Mouse (Mus musculus): ENCODE data around the gene Cgref1.

Cgref1 gene

DNA sequence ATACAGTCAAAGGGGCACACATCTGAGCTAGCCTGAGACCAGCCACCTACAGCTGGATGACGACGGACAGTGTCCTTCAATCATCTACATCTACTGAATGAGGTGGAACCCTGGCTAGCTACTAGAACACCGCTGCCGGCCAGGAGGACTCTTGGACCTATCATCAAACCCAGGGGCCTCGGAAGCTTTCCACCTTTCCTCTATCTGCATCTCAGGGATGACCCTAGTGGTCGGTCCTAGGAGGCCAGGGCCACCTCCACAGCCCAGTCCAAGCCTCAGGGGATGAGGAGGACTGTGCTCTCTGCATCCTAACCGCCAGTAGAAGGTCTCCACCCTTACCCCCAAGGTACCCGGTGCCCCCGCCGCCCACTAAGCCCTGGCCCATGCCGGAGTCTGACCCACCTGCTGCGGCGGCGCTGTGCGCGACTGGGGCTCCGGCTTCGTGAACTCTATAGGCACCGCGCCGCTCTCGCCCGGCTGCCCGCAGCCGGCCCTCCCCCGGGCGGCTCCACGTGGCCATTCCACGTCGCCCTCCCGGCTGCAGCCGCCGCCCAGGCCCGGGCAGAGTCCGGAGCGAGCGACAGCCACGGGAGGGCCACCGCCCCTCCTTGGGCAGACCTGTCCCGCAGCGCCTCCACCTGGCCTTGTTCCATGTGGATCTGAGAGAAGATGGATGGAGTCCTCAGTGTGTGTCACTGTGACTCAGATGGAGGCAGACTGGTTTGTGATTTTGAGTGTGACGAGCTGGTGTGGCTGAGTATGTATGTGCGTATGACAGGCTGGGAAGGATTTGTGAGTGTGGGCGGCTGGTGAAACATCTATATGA lies at the start of gene Cgref1:
Gene Cgref1, minus strand, starts transcription at position 636 of the 826 bp plus-strand sequence.
- DNase-seq = peak; percentile 71

DNA sequence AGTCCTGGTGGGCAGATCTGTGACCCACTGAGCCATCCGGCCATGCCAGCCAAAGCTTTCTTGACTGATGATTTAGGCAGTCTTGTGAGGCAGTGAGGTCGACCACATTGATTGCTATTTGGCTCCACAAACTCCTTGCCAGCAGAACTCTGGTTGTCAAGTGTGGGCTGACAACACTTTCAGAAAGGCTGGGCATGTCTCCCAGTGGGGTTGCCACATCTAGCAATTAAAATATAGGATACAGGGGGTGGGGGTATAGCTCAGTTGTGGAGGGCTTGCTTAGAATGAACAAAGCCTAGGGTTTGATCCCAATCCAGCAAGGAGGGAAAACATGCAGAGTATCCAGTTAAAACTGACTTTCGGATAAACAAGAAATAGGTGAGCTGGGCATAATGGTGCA lies 48.7 kb upstream of the Cgref1 start:
- no peak for DNase-seq

DNA sequence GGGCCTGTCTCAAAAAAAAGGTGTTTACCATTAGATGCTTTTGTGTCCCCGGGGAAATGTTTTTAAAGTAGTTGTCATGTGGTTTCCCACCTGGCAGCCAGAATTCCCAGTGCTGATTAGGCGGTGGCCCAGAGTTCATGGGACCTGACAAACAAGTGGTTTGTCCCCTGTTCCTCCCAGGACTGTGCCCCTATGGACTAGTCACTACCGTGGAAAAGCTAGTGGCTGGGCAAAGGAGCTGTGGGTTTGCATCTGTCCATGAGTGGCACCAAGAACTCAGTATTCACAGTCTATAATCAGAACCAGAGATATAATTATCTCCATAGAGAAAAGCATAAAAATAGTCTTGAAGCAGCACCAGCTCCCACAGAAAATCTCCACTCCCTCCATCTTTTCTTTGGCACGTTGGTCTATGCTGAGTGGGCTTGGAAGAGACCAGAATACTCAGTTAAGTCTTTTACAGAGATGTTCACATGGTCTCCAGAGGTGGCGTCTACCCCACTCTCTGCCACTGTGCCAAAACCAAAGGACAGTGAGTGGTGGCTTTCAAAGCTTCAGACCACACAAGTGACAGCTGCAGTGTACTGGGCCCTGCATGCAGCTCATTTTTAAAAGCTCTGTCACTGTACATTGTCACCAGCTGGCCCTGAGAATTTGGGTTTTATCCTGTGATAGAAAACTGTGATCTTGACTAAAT lies 47.7 kb upstream of the Cgref1 start:
- DNase-seq = no peak

DNA sequence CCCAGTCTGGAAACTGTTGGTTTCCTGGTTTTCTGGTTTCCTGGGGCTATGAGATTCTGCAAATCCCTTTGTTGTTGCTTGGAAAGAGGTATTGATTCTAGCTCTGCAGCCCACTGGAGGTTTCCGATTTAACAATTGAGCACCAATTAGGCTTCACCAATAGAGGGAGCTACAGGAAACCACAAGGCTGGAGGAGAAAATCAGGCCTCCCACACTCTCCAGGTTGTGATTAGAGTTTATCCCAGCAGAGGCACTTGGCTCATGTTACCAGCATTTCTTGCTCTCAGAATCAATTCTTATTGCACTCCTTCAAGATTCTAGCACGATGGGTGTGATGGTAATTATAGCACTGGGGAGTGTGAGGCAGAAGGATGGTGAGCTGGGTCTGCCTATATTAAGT lies 37.0 kb upstream of the Cgref1 start:
- no peak for DNase-seq

DNA sequence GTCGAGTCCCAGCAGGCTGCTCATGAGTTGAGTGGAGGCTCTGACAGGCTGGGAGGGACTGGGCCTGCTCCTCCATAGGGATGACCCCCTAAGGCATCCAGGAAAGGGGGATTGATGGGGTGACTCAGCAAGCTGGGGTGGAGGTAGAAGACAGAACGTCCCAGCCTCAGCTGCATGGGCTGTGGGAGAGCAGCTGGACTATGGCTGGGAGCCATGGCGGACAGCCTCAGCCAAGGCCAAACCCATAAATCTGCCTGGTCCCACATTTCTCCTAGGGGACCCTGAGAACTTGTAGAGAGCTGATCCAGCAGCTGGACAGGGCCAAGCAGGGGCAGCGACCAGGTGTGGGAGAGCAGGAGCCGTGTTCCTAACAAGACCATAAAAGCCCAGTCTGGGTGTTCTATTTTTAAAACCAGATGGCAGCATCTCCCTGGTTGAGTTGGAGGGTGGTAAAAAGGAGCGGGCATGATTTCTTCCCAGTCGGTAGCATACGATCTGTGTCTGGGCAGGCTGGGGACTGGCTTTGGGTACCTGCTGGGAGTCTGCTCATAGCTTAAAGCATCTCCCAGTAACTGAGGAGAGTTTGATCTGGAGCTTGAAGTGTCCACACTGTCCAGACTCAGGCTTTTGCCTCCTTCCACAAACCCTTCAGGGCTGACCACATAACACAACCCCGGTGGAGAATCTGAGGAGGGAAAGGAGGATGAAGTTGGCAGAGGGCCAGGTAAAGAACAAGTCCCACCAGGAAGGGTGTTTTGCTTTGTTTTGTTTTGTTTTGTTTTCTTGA lies 29.7 kb upstream of the Cgref1 start:
- DNase-seq = no peak

DNA sequence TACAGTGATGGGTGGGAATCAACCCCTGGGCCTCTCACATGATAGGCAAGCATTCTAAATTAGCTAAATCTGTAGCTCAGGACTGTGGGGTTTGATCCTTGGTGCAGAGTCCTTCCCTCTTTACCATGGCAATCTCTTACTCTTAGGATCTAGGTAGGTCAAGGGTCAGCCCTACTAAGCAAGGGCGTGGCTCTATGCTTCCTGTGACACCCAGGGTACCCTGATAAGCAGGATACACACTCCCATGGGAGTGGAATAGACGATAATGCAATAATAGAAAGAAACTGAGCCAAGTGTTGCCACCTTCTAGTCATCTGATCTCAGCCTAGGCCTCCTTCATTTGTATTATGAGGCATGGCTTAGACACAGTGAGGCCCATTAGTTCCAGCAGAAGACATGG lies 24.0 kb upstream of the Cgref1 start:
- no peak for DNase-seq

DNA sequence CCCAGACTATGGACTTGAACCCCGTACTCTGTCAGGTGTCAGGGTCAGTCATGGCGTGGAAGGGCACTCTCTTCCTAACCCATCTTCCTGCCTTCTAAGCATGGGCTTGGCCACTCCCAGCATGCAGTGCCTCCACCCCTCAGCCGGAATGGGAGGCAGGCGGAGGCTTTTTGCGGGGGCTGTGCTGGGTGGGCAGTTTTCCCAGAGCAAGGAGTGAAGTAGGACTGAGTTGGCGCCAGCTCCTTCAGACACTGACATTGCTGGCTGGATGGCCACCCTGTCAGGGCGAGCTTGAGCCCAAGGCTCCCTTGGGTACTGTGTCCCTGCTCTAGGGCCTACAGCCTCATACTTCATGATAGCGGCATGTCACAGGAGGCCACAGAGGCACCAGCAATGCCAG lies 23.0 kb upstream of the Cgref1 start, which contains the start of gene Tcf23:
Gene Tcf23, plus strand, starts transcription at position 247 of the 400 bp plus-strand sequence.
- peak; percentile 23 for DNase-seq

DNA sequence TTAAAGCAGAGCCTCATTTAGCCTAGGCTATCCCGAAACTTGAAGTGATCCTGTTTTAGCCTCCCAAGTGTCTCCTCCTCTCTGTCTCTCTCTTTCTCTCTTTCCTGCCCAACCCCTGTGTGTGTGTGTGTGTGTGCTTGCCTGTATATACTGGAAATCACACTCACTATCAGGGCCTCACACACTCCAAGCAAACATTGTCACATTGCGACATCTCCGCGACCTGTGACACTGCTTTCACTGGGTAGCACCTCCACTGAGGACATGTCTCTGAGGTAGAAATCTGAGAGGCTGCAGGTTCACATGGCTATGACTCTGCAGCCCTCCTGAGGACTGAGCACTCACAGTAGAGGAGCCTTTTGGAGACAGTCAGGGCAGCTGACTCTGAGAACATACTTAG lies 20.8 kb upstream of the Cgref1 start:
- DNase-seq = peak; percentile 34

DNA sequence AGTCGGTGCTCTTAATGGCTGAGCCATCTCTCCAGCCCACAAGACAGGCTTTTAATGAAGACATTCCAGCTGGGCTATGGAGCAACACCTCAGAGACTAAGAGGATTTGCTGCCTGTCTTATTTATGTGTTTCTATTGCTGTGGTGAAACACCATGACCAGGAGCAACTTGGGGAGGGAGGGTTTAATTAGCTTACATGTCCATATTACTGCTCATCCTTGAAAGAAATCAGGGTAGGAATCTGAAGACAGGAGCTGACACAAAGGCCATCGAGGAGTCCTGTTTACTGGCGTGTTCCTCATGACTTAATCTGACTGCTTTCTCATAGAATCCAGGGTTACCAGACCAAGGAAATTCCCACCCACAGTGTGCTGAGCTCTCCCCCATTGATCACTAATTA lies 18.5 kb upstream of the Cgref1 start:
- DNase-seq = no peak

DNA sequence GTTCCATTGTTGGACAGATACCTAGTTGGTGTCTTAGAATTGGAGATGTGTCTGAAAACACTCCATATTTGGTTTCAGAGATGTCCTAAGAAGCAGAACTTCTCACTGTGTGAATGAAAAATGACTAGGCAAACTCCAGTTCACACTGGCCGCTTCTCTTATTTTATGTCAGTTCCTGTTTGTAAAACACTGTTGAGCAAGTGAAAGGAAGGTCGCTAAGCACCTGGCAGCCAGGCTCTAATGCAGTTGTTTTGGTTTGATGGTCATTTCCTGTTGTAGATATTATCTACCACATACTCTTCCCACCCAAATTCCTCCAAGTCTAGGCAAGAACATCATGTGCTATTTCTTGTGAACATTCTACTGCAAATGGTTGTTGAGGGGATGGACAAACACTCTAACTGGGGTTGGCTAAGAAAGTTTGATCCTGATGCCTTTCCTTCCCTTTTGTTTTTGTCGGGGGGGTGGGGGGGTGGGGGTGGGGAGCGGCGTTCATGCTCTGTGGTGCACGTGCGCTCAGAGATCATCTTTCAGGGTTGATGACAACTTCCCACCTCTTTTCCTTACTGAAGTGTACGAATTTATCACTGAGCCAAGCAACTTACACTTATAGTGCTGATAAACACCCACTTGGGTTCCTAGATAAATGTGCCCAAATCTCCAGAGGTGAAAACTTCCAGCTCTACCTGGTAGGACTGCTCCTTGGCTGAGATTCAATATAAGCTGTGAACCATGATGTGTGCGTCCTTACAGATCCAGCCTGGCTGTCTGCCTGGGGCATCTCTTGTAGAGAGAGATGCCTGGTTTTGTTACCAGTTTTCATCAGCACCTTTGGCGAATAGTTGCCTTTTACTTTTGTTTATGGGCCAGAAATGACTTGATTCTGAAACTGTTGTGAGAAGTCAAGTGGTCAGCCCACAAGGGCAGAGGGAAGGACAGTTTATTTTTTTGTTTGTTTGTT lies 16.4 kb upstream of the Cgref1 start:
- DNase-seq = no peak

DNA sequence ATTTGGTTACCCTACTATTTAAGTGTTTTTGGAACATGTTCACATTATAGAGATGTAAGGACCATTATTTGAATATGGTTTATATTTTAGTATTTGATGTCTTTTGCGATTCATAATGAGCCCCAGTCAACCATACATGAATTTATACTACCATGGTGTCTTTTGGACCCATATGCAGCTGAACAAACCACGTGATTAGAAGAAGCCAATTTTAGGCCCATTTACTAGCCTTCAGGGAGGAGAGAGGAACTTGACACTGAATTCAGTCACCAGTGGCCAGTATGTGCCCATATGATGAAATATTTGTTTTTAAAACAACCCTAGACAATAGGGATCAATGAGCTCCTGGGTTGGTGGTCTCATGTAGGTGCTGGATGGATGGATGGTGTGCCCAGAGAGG lies 15.4 kb upstream of the Cgref1 start:
- no peak for DNase-seq

DNA sequence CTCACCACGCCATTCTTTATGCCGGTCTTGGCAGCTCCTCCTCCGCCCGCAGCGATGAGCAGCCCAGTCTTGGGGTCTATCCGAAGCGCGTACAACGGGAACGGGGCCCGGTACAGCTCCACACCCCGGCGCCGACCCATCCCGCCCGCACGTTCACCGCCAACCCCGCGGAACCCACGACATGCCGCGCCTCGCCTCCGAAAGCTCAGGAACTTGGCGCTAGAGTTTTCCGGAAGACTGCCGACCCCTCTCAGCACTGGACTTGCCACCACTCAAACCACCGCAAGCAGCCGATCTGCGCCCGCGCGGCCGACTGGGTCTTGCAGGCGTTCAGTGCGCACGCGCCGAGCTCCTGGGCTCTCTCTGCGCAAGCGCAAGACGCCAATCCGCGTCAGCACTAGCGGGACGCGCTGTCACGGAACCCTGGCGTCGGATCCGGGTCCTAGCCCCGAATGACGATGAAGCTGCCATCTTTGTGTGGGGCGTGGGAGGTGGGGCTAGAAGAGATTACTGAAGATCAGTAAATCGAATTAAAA lies 14.6 kb upstream of the Cgref1 start, which contains the start of gene Preb:
Gene Preb, minus strand, starts transcription at position 396 of the 536 bp plus-strand sequence.
- DNase-seq = peak; percentile 98

DNA sequence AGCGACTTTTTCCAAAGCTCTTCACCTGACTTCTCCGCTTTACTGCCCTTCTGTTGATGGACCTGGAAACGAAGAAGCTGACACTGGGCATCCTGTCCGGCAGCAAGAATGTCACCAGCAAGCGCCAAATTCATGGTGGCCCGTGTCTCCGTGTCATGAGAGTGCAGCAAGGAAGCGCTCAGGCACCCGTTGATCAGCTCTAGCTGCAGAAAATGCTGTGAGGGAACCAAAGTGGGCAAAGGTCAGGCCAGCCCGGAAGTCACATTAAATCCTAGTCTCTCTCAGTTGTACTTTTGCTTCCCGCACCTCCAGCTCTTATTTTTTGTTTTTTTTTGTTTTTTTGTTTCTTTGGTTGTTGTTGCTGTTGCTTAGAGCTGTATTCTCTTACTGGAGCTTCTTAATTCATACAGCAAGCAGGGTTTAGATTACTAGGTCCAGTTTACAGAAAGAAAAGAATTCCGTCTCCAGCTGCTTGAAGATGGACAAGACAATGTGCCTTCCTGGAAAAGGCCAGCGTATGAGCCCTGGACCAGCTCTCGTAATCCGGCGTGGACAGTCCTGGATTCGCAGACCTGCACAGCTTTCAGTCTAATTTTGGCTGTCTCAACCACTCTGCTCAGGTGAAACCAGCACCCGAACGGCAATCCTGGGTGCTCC lies 13.9 kb upstream of the Cgref1 start:
- DNase-seq = peak; percentile 20

DNA sequence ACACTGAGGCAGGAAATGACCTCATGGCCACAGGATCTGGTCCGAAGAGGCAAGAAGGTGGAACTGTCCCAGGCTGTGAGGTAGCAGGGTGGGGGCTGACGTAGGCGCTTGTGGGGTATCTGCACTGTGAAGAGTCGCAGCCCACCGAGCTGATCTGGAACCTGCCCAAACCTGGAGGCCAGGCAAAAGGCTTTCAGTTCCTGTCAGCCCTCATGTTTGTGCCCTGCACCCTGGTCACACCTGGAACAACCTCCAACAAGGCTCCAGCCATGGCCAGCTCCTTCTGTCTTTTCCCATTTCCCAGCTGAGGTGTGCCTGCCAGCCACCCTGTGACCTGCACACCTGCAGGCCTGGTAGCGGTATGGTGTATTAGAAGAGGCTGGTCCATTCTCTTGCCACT lies 12.5 kb upstream of the Cgref1 start:
- DNase-seq = no peak

DNA sequence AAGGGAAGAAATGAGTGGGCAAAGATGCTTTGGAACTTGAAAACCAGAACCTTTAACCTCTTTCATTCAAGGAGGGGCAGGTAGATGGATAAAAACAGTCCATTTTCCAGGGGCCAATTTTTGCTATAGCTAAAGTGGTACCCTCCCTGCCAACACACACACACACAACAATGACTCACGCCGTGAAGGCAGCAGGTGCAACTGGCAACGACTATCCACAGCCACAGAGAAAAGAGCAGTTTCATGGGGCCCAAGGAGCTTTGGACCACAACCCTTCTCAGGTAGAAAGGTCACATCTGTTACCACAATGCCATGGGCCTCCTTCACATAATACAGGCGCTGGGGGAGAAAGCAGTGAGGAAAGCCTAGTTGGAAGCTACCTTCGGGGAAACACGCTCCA lies 10.4 kb upstream of the Cgref1 start:
- DNase-seq = no peak

DNA sequence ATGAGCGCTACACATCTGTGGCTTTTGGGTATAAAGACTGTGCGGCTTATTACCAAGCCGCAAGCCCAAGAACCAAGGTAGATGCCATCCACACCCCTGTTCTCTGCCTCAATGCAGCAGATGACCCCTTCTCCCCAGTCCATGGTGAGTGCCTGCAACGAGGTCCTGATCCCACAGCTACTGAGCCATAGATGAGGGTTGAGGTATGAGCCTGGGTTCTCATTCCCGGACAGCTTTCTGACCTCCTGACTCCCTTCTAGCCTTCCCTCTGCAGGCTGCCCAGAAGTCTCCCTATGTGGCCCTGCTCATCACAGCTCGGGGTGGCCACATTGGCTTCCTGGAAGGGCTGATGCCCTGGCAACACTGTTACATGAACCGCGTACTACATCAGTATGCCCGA lies 9.2 kb upstream of the Cgref1 start:
- no peak for DNase-seq

DNA sequence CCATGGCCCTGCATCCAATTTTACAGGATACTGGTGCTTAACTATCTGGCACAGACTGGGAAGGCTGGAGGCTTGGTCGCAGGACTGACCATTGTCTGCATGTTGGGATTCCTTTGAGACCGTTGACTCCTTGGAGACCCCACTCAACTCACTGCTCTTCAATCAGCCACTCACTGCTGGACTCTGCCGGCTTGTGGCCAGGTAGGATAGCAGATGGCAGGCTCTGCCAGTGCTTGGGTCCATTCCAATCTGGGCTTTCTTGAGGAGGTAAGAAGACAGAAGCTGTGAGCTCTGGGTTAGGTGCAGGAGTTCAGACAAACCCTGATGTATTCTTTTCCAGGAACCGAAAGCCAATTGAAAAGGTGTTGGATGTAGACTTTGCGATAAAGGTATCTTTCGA lies 8.7 kb upstream of the Cgref1 start:
- DNase-seq = no peak

DNA sequence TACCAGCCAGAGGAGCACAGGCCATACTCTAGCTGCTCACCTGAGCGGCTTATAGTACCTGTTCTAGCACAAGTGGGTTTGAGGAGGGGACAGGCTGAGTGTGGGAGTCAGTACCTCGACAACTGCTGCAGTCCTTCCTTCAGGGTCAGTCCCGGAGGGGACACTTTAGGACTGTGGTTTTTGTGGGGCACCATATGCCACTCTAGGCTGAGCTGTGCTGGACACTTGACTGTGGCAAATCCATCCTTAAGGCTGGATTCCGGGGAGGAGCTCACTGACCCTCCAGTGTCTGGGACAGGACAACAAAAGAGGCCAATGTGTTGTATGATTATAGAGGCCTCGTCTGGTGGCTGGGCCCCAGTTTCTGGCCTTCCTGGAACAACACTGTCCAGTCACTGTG lies 7.2 kb upstream of the Cgref1 start:
- DNase-seq = no peak

DNA sequence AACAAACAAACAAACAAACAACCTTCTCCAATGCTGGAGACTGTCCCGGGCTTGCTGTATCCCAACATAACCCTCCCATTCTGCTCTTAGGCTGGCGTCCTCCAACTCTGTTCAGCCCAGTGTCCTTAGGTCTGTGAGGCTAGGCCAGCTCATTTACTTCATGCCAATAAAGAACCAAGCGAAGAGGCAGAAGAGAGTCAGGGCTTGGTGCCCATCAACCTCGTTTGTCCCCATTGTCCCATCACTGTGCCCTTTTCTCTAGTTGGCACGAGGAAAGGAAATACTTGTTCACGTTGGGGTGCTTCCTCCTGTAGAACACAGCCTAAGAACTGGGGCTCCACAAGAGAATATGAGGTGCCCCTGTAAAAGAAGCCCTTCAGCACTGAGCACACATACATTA lies 6.3 kb upstream of the Cgref1 start:
- DNase-seq = no peak

DNA sequence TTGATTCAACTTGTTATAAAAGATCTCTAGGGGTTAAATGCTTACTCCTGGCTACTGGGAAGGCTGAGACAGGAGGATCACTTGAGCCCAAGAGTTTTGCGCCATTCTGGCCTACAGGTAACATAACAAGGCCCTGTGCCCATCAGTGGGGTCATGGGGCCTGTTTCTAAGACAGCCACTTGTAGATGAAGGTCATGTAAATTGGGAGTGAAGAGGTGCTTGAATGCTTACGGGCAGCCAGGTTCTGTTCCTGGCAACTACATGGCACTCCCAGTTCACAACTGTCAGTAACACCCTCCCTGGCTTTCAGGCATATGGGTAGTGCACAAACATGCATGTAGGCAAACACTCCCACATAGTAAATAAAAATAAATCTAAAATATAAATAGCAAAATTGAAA lies 5.5 kb upstream of the Cgref1 start:
- no peak for DNase-seq

DNA sequence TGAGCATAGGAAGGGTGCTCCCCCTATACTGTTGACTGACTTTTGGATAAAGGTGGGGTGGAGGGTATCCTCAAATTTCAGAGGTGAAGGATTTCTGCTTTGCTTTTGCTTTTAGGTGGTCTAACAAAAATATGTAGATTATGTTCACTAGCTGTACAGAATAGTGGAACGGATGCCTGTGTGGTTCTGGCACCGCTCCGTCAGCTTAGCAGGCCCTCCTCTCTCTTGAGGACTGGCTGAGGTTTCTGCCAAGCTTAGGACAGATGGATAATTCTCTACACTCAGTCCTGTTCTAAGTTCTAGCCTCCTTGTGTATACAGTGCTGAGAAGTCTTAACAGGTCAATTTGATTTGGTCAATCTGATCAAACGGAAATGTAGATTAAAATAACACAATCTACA lies 5.1 kb upstream of the Cgref1 start:
- no peak for DNase-seq

All from liver (tissue).